Mouse (Mus musculus) urinary bladder, postnatal 14 days (tissue): ENCODE measurements around the gene Prdx2.
A peak's percentile ranks its signal among the peaks of the same experiment; 100 is the strongest.

Source experiments
- DNase-seq: peaks from one replicate; pipeline ENCODE4 v3.0.0; 2021; ENCODE audit warnings: low spot score

Prdx2 gene

DNA sequence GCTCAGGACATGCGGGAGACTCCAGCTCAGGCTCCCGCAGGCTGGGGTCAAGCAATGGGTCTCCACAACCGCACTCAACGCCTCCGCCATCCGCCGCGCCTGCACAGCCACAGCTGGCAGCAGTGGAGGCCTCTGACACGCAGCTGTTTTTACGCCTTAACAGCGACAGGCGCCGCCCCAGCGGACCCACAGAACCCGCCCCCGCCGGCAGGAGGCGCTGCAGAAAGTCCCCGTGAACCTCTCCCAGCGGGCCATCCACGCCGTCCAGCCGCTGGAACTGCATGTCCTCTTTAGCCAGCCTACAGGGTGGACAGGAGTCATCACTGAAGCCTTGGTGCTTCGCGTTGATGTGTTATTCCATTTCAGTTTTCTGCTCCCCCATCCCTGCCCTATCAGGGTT, 38.3 kb downstream of the Prdx2 start:
- DNase-seq: no peak

DNA sequence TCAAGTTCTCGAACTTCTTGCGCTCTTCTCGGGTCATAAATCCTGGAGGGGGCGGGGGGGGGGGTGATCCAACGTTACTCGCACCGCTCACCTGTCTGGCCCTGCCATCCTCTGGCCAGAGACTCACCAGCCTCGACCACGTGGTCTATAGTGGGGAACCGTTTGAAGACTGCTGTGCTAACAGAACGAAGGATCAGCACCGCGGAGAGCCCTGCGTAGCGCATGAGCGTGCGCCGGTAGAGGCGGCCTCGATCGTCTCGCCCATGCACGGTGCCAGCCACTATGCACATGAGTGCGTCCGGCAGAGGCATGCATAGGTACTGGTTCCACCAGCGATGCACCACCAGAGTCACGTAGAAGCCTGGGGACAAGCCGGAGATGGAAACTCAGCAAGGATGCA, 41.9 kb downstream of the Prdx2 start:
- DNase-seq: no peak

DNA sequence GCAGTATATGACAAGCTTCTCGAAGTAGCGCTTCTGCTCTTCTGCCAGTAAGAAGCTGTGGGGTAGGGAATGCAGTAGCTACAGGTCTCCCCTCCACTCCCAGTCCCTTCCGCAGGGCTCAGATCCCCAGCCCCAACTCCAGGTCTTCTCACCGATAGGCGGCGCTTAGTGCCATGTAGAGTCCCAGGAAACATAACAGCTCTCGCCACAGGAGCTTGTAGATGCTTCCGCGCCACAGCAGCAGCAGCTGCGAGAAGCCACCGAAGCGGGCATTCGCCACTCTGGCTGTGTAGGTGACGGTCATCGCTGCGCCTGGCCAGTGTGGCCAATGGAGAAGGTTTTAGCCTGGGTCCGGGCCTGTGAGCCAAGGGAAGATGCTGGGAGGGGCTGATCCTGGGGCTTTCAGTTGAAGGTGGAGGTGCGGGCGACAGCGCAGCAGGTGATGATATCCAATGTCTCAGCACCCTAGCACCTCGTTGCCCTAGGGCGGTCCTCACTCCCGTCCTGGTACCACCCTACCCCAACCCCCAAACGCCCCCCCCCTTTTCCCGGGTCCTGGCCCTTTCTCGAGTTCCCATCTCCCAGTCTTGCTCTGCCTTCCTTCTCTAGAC, 43.9 kb downstream of the Prdx2 start:
- peak; percentile 79 for DNase-seq

DNA sequence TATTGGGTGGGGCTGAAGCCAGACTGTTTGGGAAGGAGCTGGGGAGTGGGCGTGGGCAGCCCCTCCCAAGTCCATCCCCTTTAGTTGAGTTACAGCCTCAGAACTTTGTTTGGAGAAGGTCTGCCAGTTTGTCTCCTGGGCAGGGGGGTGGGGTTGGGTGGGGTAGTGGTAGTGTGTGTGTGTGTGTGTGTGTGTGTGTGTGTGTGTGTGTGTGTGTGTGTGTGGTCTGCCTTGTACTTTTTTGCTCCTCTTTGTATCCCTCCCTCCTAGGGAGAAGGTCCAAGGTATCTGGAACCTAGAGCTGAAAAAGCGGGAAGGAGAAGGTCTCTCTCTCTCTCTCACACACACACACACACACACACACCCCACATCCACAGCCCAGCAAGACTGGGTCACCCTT, 45.0 kb downstream of the Prdx2 start, which contains the start of gene Best2:
TSS of gene Best2 (minus strand) at position 101 of the 400 bp plus-strand sequence.
- no peak for DNase-seq

DNA sequence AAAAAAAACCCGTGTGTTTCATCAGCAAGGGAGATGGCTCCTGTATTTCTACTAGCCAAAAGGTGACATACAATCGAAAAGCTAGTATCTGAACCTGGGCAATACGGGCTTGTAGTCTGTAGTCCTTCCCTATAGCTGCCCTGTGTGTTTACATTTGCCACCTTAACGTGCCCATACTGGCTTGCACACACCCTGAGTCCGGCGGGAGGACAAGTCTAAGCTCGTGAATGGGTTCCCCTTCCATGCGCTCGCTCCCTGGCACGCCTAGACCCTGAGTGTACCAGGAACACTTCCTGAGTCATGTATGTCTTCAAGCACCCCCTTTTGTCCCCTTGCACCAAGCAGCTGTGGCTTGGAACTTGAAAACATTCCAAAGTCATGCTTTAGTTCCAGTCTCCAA, 47.3 kb downstream of the Prdx2 start:
- peak; percentile 77 for DNase-seq

DNA sequence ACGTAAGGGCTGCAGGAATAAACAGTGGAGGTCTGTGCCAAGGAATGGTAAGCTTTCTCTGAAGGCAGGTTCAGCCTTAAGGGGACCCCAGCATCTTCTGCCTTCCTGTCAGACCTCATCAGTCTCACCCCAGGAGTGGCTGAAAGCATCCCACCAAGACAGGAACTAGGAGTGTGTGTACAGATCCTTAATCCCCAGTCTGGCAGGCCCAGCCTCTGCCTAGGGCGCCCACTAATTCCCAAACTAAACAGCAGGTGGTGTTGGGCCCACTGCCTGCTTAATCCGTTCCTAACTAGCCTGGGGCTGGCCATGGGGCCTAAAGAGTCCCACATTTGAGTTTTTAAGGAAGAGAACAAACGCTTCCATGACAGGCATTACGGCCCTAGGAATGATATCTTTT, 47.8 kb downstream of the Prdx2 start:
- no peak for DNase-seq

DNA sequence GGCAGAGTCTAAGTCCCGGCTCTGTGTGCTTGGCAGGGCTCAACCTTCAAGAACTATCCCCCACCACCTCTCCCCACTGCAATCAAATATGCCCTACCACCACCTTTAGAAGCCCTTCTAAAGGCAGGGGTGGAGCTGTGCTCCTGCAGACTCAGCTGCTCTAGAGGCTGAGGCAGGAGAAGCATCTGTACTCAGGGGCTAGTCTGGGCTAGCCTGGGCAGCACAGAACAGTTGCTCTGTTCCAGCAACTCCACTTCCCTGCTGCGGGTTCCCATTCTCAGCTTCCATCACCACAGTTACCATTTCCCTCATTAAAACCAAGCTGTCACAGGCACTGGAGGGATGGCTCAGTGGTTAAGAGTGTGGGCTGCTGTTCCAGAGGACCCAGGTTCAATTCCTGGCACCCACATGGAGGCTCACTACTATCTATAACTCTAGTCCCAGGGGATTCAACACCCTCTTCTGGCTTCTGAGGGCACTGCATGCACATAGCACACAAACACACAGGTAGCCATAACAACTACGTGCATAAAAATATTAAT, 52.2 kb downstream of the Prdx2 start:
- no peak for DNase-seq

DNA sequence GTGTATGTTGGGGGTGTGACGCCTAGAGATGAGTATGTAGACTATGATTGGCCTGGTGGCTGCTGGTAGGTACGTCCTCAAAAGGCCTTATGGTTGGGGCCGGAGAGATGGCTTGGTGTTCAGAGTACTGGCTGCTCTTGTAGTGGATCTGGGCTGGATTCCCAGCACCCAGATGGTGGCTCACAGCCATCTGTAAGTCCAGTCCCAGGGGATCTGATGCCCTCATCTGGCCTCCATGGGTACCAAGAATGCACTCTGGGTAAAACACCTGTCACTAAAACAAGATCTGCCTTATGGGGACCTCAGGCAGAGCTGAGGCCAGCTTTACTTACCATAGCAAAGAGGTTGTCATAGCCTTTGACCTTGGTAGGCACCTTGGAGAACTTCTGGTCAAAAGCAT, 54.5 kb downstream of the Prdx2 start:
- no peak for DNase-seq
